In the genomic region with DNA sequence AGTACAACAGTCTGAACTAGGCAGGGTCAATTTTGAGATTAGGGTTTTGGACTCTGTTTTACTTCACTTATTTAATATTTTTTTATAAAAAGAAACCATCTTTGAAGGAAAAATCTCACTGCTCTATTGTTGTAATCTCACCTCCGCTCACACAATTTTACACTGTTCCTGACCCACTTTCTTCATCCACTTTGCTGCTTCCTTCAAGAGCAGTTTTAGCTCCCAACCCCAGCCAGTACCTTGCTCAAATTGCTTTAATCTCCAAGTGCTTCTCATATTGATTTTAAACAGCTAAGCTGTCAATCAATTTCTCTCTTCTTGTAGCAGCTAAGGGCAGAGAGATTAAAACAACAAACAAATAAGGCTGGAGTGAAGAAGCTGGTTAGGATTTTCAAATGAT, we compare ENCODE assay signal across 12 mouse cellular contexts.
"Had no signal": no experiment of that assay in that cellular context is flagged by ENCODE, and none has a peak within 500 bp of the region (broad histone marks: within the 10 kb centered on the region; RNA-seq: fewer than 3 reads in every experiment).

No protein-coding gene starts in this region.

- DNase-seq: retina, postnatal 1 day; right cerebral cortex, adult 18-20 months; right cerebral cortex, postnatal 14 days; right cerebral cortex, postnatal 25 days; right cerebral cortex, postnatal 4 days; spleen, adult 18-20 months; thymus, adult 18-20 months; thymus, adult 2 months; thymus, postnatal 14 days; thymus, postnatal 25 days; thymus, postnatal 36 days; thymus, postnatal 4 days had no signal
